Mouse (Mus musculus): ENCODE results near the gene Gpam.

Gene Gpam

GRCm38 (mm10) chr19:55139301-55139700 is 12.3 kb upstream of the Gpam start:
- DNase-seq (ENCODE audit: low read depth, low spot score), result no peak

GRCm38 (mm10) chr19:55138506-55138905 is 11.5 kb upstream of the Gpam start:
- DNase-seq (ENCODE audit: low read depth, low spot score), result no peak

GRCm38 (mm10) chr19:55137884-55138283 is 10.8 kb upstream of the Gpam start:
- DNase-seq (ENCODE audit: low read depth, low spot score), result no peak

- no peak for DNase-seq (ENCODE audit: low read depth, low spot score)
Observed at GRCm38 (mm10) chr19:55136693-55137427, 9.8 kb upstream of the Gpam start.

GRCm38 (mm10) chr19:55135918-55136317 is 8.9 kb upstream of the Gpam start:
- no peak for DNase-seq (ENCODE audit: low read depth, low spot score)

- no peak for DNase-seq (ENCODE audit: low read depth, low spot score)
Observed at GRCm38 (mm10) chr19:55134521-55134920, 7.5 kb upstream of the Gpam start.

GRCm38 (mm10) chr19:55132476-55132875 is 5.4 kb upstream of the Gpam start:
- no peak for DNase-seq (ENCODE audit: low read depth, low spot score)

GRCm38 (mm10) chr19:55131747-55132146 is 4.7 kb upstream of the Gpam start:
- no peak for DNase-seq (ENCODE audit: low read depth, low spot score)

GRCm38 (mm10) chr19:55128469-55128868 is 1.4 kb upstream of the Gpam start:
- no peak for DNase-seq (ENCODE audit: low read depth, low spot score)

GRCm38 (mm10) chr19:55125456-55125855 is 1.6 kb downstream of the Gpam start:
- DNase-seq (ENCODE audit: low read depth, low spot score), result no peak

- no peak for DNase-seq (ENCODE audit: low read depth, low spot score)
Observed at GRCm38 (mm10) chr19:55123001-55123536, 4.0 kb downstream of the Gpam start.

GRCm38 (mm10) chr19:55122351-55122980 is 4.6 kb downstream of the Gpam start:
- DNase-seq (ENCODE audit: low read depth, low spot score), result no peak

GRCm38 (mm10) chr19:55121836-55122235 is 5.2 kb downstream of the Gpam start:
- no peak for DNase-seq (ENCODE audit: low read depth, low spot score)

- no peak for DNase-seq (ENCODE audit: low read depth, low spot score)
Observed at GRCm38 (mm10) chr19:55120518-55121244, 6.4 kb downstream of the Gpam start.

GRCm38 (mm10) chr19:55119541-55119940 is 7.5 kb downstream of the Gpam start:
- DNase-seq (ENCODE audit: low read depth, low spot score), result no peak

- no peak for DNase-seq (ENCODE audit: low read depth, low spot score)
Observed at GRCm38 (mm10) chr19:55117991-55118390, 9.0 kb downstream of the Gpam start.

- no peak for DNase-seq (ENCODE audit: low read depth, low spot score)
Observed at GRCm38 (mm10) chr19:55117059-55117815, 9.8 kb downstream of the Gpam start.

GRCm38 (mm10) chr19:55115532-55115931 is 11.5 kb downstream of the Gpam start:
- DNase-seq (ENCODE audit: low read depth, low spot score), result no peak

GRCm38 (mm10) chr19:55114825-55115395 is 12.1 kb downstream of the Gpam start:
- DNase-seq (ENCODE audit: low read depth, low spot score), result no peak

- no peak for DNase-seq (ENCODE audit: low read depth, low spot score)
Observed at GRCm38 (mm10) chr19:55107896-55108295, 19.1 kb downstream of the Gpam start.

GRCm38 (mm10) chr19:55105969-55106368 is 21.1 kb downstream of the Gpam start:
- no peak for DNase-seq (ENCODE audit: low read depth, low spot score)
